Mouse (Mus musculus): ENCODE data around the gene Card9.
"Not testable (repeated sequence)": the region's sequence is repeated elsewhere in the genome, so short reads cannot be mapped to it uniquely, and the experiment has no call there.

DNA sequence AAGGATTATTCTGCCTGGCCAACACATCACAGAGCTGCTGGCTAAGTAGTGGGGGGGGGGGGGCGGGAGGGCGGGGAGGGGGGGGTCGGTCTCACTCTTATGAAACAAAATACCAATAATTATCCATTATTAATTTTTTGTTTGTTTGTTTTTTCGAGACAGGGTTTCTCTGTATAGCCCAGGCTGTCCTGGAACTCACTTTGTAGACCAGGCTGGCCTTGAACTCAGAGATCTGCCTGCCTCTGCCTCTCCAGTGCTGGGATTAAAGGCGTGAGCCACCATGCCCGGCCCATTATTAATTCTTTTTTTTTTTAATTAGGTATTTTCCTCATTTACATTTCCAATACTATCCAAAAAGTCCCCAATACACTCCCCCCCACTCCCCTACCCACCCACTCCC lies 20.2 kb upstream of the Card9 start:
- TF ChIP-seq CTCF (IDR thresholded peaks at IDR 0.05; ENCODE audit: control insufficient read depth, insufficient read depth, low read length); POLR2A (IDR thresholded peaks at IDR 0.05; ENCODE audit: borderline replicate concordance, control insufficient read depth, low read depth, low read length): not testable (repeated sequence)
